Mouse (Mus musculus): Measurements from ENCODE around the gene Cdkn1a.

- TF ChIP-seq CTCF (conservative IDR thresholded peaks at IDR 0.05; ENCODE audit: low read length) (no peak), POU5F1 (IDR thresholded peaks at IDR 0.05; ENCODE audit: borderline replicate concordance, low read length) (peak; percentile 19; the same call in 1 of the 2 replicates), NANOG (IDR thresholded peaks at IDR 0.05; ENCODE audit: borderline replicate concordance, low read length) (no peak)
Observed at GRCm38 (mm10) chr17:29080758-29081617, 9.8 kb upstream of the Cdkn1a start.
